In genomic region chr8:114634669-114635410, GRCm38 (mm10) we compare ENCODE assay signal across 18 mouse cellular contexts.
DNase-seq lines count a peak whose midpoint lies in the region; ATAC-seq and TF ChIP-seq lines count a peak whose summit lies in the region.
"Had no signal": no experiment of that assay in that cellular context is flagged by ENCODE, and none has a peak within 500 bp of the region (broad histone marks: within the 10 kb centered on the region; RNA-seq: fewer than 3 reads in every experiment).

No protein-coding gene starts in this region.

- H3K4me1 ChIP-seq in midbrain, embryonic 10.5 days = peaks cover 14% of the 10 kb centered on the region; the same call in 1 of the 2 replicates
- no peaks in the 10 kb centered on the region for H3K4me1 ChIP-seq in midbrain, postnatal 0 days (ENCODE audit: insufficient read depth, low read length)
- peaks cover 19% of the 10 kb centered on the region for H3K4me1 ChIP-seq in embryonic facial prominence, embryonic 10.5 days
- H3K4me1 ChIP-seq in kidney, embryonic 15.5 days = 0 out of 2 replicates have a peak, but pooled peaks cover 4% of the 10 kb centered on the region
- H3K4me1 ChIP-seq: neural tube, embryonic 13.5 days had no signal

- no peaks in the 10 kb centered on the region for H3K27me3 ChIP-seq in midbrain, embryonic 10.5 days (ENCODE audit: low read depth, poor library complexity, severe bottlenecking)
- no peaks in the 10 kb centered on the region for H3K27me3 ChIP-seq in midbrain, postnatal 0 days (ENCODE audit: insufficient read depth, low read length)
- H3K27me3 ChIP-seq in embryonic facial prominence, embryonic 10.5 days (replicated peaks; ENCODE audit: low read depth, poor library complexity, severe bottlenecking) = no peaks in the 10 kb centered on the region
- no peaks in the 10 kb centered on the region for H3K27me3 ChIP-seq in kidney, embryonic 15.5 days
- H3K27me3 ChIP-seq: CH12.LX; heart, embryonic 13.5 days; hindbrain, embryonic 13.5 days; neural tube, embryonic 13.5 days had no signal

- no peak overlapping the region for H3K4me3 ChIP-seq in midbrain, embryonic 10.5 days
- no peak overlapping the region for H3K4me3 ChIP-seq in midbrain, postnatal 0 days (ENCODE audit: low read depth, low read length)
- H3K4me3 ChIP-seq in embryonic facial prominence, embryonic 10.5 days = no peak overlapping the region
- H3K4me3 ChIP-seq in kidney, embryonic 15.5 days (replicated peaks) = no peak overlapping the region
- H3K4me3 ChIP-seq: erythroblast, embryonic 14.5 days; heart, embryonic 13.5 days; hindbrain, embryonic 13.5 days; layer of hippocampus, adult 2 months; neural tube, embryonic 13.5 days had no signal

- no peak overlapping the region for H3K4me2 ChIP-seq in midbrain, postnatal 0 days (ENCODE audit: low read depth, low read length, poor library complexity, severe bottlenecking)
- H3K4me2 ChIP-seq in kidney, embryonic 15.5 days = no peak overlapping the region
- H3K4me2 ChIP-seq: heart, embryonic 13.5 days; hindbrain, embryonic 13.5 days; lung, embryonic 14.5 days; neural tube, embryonic 13.5 days had no signal

- H3K27ac ChIP-seq in midbrain, embryonic 10.5 days (replicated peaks) = no peak overlapping the region
- H3K27ac ChIP-seq in midbrain, postnatal 0 days (ENCODE audit: low read depth, low read length) = no peak overlapping the region
- H3K27ac ChIP-seq in embryonic facial prominence, embryonic 10.5 days (replicated peaks) = peak overlapping the region; percentile 67
- H3K27ac ChIP-seq in kidney, embryonic 15.5 days = no peak overlapping the region
- H3K27ac ChIP-seq: heart, embryonic 13.5 days; hindbrain, embryonic 13.5 days; layer of hippocampus, adult 2 months; neural tube, embryonic 13.5 days had no signal

- H3K9me3 ChIP-seq in midbrain, embryonic 10.5 days (replicated peaks) = no peaks in the 10 kb centered on the region
- no peaks in the 10 kb centered on the region for H3K9me3 ChIP-seq in midbrain, postnatal 0 days (ENCODE audit: low read length)
- no peaks in the 10 kb centered on the region for H3K9me3 ChIP-seq in embryonic facial prominence, embryonic 10.5 days
- H3K9me3 ChIP-seq in kidney, embryonic 15.5 days (replicated peaks) = no peaks in the 10 kb centered on the region
- H3K9me3 ChIP-seq: heart, embryonic 13.5 days; hindbrain, embryonic 13.5 days; neural tube, embryonic 13.5 days had no signal

- no peak overlapping the region for H3K9ac ChIP-seq in midbrain, postnatal 0 days (replicated peaks; ENCODE audit: low read length, poor library complexity, severe bottlenecking)
- H3K9ac ChIP-seq in kidney, embryonic 15.5 days = no peak overlapping the region
- H3K9ac ChIP-seq: heart, embryonic 13.5 days; hindbrain, embryonic 13.5 days; lung, embryonic 14.5 days; neural tube, embryonic 13.5 days had no signal

- no peak for TF ChIP-seq CTCF in midbrain, postnatal 0 days (IDR thresholded peaks at IDR 0.05)

- ATAC-seq in midbrain, postnatal 0 days (ENCODE audit: low FRiP score) = no peak
- ATAC-seq in kidney, embryonic 15.5 days (replicated peaks; ENCODE audit: low FRiP score) = 0 out of 2 replicates have a peak, but pooled peaks have one; percentile 12

- 70% methylated on average over 9 of the region's 9 CpGs for WGBS in midbrain, embryonic 10.5 days
- WGBS in midbrain, postnatal 0 days = 74% methylated on average over 9 of the region's 9 CpGs
- WGBS in embryonic facial prominence, embryonic 10.5 days = 43% methylated on average over 9 of the region's 9 CpGs
- 60% methylated on average over 9 of the region's 9 CpGs for WGBS in kidney, embryonic 15.5 days

- no peaks in the 10 kb centered on the region for H3K36me3 ChIP-seq in midbrain, embryonic 10.5 days
- H3K36me3 ChIP-seq in midbrain, postnatal 0 days (ENCODE audit: insufficient read depth, low read length) = no peaks in the 10 kb centered on the region
- no peaks in the 10 kb centered on the region for H3K36me3 ChIP-seq in embryonic facial prominence, embryonic 10.5 days (replicated peaks)
- no peaks in the 10 kb centered on the region for H3K36me3 ChIP-seq in kidney, embryonic 15.5 days
- H3K36me3 ChIP-seq: heart, embryonic 13.5 days; hindbrain, embryonic 13.5 days; neural tube, embryonic 13.5 days had no signal

- DNase-seq in midbrain, embryonic 10.5 days (ENCODE audit: low spot score) = peak; percentile 15
- DNase-seq in midbrain, postnatal 0 days (ENCODE audit: low spot score) = no peak
- DNase-seq in embryonic facial prominence, embryonic 10.5 days (ENCODE audit: low spot score) = peak; percentile 67
- no peak for DNase-seq in layer of hippocampus, postnatal 25 days (ENCODE audit: extremely low spot score in 1 of 2, low spot score in 1 of 2)
- DNase-seq in lung, postnatal 4 days = no peak
- DNase-seq in spleen, adult 12 weeks (ENCODE audit: low spot score) = no peak
- DNase-seq: cerebellum, adult 8-10 months; left cerebral cortex, postnatal 4 days; lung, embryonic 14.5 days; midbrain, embryonic 14.5 days; thymus, postnatal 36 days had no signal

Comparison
In these comparisons a context has a peak if more than half of its experiments do, and no peak if none do; other contexts are left out.
1. DNase-seq: peak in midbrain, embryonic 10.5 days (single experiment) and embryonic facial prominence, embryonic 10.5 days (single experiment); none in midbrain, postnatal 0 days (single experiment), layer of hippocampus, postnatal 25 days (0 of 2), lung, postnatal 4 days (0 of 2) and spleen, adult 12 weeks (single experiment).